Mouse (Mus musculus) central nervous system, embryonic 18 days (tissue): ENCODE data around the gene Gpr87. TPM values are rescaled to one million over a fixed set of nuclear protein-coding genes. Genes with fewer than 3 reads are reported as not detected.

ENCODE experiments used
- polyA plus RNA-seq: library from polyadenylated mRNA; depleted of rRNA; stranded (reverse); fragments of >200 nt; gene quantifications from 2 replicates; pipeline ENCODE4 v1.2.3, GENCODE M21; 2012; rRNA removed

The Gpr87 gene
- polyA plus RNA-seq, result not detected in 2 replicates

DNA sequence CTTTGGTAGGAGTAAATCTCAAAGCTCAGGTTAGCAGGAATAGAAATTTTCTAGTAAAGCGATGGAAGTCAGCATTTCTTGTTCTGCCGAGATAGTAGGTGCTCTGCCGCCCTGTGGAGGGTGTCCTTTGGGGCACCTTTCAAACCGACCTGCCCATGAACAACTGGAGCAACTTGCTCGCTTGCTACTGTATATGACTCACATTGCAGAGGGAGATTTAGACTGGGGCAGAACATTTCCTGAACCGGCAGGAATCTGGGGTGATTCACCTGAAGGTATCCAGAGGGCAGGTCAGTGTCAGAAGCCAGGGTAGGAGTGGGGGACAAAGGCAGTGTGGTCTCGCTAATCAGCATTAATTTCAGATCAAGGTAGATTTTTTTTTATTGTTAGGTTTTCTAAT lies at the start of gene Gpr87:
TSS of gene Gpr87 (minus strand) at position 167 of the 400 bp plus-strand sequence.

DNA sequence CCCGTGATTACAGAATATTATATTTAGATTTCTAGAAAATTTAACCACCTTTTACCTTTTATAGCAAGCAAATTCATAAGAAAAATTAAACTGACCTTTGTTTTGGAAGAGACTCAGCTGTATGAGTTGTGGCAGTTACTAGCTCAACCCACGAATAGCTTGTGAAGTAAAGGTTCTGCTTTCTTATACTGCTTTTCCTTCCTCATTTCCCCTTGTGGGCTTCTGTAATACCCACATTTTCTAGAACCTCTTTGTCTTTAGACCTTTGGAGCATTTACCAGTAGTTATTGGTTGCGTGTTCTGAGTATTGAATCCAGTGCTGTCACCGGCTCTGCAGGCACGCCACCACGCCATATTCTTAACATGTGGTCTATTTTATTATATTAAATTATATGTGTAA lies 15.8 kb upstream of the Gpr87 start, which contains the start of gene P2ry13:
TSS of gene P2ry13 (minus strand) at position 156 of the 400 bp plus-strand sequence.

DNA sequence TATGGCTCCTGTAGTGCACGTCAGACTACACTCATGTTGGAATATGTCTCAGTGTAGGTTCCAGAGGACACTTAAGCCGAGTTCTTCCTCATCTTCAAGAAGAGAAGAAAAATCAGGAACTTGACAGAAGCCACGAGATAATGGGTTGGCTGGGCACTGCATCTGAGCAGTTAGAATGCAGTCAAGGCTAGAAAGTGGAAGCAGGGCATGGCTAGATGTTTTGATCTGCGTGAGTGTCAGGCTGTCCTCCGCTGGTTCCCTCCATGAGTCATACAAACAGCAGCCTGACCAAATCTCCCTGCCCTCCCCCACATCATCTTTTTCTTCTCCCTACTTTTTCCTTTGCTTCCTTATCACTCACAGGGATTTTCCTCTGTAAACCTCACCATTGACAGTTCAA lies 41.5 kb downstream of the Gpr87 start, which contains the start of gene P2ry14:
TSS of gene P2ry14 (minus strand) at position 195 of the 400 bp plus-strand sequence.

Other genes with a start within 250 kb of the Gpr87 start
- 10.4 and 10.5 TPM in 2 replicates for gene Med12l, start 189.3 kb downstream of the Gpr87 start, polyA plus RNA-seq
- 0.03 TPM in 1 of 2 replicates, not detected in the other for gene Gpr171, start 93.3 kb downstream of the Gpr87 start, polyA plus RNA-seq
- gene P2ry14, start 41.5 kb downstream of the Gpr87 start, polyA plus RNA-seq, result 1.9 TPM in 2 replicates
- gene P2ry13, start 15.8 kb upstream of the Gpr87 start, polyA plus RNA-seq, result 1.4 and 1.9 TPM in 2 replicates
- gene P2ry12, start 67.8 kb upstream of the Gpr87 start, polyA plus RNA-seq, result 5.5 and 5.7 TPM in 2 replicates
- 2.7 and 3.7 TPM in 2 replicates for gene Igsf10, start 149.3 kb upstream of the Gpr87 start, polyA plus RNA-seq